Mouse (Mus musculus): Measurements from ENCODE around the gene Chn2.

GRCm38 (mm10) chr6:54272556-54273378 lies 233.4 kb downstream of the Chn2 start:
- TF ChIP-seq POLR2AphosphoS5 (IDR thresholded peaks at IDR 0.05; ENCODE audit: borderline replicate concordance, low read depth, low read length) (no peak), ZMIZ1 (IDR thresholded peaks at IDR 0.05; ENCODE audit: low read depth, low read length) (no peak)
